Mouse (Mus musculus): ENCODE measurements around the gene Ggn.
A peak's percentile ranks its signal among the peaks of the same experiment; 100 is the strongest.
"Not testable (repeated sequence)": the region's sequence is repeated elsewhere in the genome, so short reads cannot be mapped to it uniquely, and the experiment has no call there.

The Ggn gene

DNA sequence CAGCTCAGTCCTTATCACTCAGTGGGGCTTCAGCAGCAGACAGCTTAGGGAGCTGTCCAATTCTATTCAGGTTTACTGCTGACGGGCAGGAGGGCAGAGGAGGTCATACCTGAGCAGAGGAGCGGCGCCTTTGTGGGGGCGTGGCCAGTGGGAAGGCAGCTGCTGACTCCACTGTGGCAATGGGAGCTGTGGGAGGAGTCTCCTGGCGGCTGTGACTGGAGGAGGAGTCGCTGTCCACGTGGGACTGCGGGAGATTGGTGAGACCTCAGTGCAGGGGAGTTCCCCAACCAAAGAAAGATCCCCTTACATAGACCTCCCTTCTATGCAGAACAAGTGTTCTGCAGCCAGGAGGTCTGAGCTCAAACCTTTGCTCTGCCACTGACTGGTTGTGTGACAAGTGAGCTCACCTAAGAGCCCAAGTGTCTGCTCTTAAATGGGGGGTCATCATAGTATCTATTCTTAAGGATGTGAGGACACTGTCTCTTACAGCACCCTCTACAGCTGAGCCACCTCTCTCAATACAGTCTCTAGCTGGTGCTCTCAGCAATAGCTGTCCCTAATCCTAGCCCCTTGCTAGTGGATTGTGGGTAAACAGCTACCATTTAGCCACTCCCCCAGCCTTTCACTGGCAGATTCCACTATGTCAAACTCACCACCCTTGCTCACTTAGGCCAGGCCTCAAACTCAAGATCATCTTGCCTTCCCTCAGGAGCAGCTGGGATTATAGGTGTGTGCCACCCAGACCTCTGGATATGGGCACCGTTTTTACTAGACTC, 7.1 kb upstream of the Ggn start:
- DNase-seq = no peak

DNA sequence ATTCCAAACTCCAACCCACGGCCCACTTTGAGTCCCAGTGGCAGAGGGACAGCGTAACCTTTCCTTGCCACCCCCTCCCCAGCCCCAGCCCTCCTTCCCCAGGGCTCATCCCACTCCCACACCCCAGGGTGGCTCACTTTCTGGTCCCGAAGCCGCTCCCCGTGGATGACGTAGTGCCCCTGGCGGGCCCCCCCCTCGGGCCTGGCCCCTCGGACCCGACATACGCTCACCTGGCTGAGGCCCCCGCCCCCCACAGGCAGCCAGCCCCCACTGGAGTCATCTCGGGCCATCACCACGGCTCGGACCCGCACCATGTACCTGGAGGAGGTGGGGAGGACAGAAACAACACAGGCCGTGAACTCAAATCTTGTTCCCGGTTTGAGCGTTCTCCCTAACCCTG, 2.4 kb upstream of the Ggn start:
- peak in 1 of 2 experiments; percentile 31 for DNase-seq

DNA sequence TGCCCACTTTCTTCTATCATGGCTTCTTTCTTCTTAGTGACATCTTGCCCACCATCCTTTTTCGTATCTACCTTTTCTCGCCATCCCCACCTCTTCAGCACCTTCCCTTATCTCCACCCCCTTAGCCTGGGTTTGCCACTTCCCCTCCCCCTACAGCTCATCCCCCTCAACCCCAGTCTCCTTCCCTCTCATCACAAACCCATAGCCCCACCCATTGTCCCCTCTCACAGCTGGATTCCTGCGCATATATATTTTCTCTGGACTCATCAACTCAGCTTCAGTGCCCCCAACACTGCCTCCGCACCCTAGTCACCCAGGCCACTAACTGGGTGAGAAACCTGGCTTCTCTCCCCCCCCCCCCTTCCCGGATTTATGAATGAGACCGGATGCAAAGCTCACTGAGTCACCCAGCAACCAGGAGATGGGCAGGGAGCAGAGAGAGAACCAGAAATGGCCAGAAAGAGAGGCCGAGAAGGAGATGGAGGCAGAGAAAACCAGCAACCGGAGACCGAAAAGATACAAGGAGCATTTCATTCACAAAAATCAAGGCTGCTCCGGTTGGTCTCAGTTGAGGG, 1.8 kb upstream of the Ggn start:
- peak; percentile 22 to 32 for DNase-seq

DNA sequence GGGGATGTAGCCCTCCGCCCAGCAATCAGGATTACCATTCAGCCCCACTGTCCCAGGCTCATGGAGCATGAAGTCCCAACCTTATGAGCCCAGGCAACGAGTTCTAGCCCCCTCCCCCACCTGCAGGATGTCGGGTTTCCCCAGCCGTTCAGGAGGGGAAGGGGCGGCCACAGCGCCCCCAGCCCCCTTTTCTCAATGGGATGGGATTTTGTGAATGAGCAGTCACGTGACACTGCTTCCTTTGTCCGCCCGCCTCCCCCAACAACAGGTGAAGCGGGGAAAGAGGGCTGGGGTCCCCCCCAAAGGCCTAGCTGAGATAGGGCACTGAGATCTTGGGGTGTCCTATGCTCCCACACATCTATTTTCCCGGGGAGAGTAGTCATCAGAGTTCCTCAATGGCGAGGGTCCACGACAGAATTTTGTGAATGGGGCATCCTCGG, 1.2 kb upstream of the Ggn start:
- peak; percentile 30 to 46 for DNase-seq

DNA sequence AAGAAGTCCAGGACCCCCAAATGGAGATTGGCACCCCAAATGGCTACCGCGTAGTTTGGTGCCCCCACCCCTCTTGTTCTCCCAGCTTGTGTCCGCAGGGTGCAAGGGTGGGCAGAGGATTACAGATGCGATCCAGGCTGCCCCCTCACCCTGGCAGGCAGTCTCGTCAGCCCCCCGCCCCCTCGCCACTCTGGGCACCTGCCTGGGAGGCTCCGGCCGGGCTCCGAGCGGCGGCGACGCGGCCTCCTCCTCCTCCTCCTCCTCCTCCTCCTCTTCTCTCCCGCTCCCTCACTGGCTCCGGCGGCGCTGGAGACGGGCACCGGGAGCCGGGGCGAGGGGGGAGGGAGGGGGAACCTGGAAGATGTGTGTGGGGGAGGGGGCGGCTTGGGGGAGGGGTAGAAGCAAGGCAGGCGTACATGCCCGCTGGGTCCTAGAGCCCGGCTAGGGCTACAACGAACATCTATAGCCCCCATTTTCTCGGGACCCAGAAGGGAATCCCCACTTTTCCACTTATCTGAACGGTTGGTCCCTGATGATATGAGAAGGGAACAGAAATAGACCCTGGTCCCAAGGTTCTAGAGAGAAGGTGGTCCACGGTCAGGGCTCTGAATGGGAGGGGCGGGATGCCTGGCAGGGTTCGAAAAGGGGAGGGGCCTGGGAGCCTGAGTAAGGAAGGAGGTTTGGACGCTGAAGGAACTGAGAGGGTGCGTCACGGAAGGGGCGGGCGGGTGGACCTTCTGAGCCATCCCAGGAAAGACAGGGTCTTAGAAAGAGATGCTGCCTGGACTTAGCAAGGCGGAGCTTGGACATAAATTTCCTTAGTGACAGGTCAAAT, 562 bp upstream of the Ggn start:
- DNase-seq = peak; percentile 85 to 91

DNA sequence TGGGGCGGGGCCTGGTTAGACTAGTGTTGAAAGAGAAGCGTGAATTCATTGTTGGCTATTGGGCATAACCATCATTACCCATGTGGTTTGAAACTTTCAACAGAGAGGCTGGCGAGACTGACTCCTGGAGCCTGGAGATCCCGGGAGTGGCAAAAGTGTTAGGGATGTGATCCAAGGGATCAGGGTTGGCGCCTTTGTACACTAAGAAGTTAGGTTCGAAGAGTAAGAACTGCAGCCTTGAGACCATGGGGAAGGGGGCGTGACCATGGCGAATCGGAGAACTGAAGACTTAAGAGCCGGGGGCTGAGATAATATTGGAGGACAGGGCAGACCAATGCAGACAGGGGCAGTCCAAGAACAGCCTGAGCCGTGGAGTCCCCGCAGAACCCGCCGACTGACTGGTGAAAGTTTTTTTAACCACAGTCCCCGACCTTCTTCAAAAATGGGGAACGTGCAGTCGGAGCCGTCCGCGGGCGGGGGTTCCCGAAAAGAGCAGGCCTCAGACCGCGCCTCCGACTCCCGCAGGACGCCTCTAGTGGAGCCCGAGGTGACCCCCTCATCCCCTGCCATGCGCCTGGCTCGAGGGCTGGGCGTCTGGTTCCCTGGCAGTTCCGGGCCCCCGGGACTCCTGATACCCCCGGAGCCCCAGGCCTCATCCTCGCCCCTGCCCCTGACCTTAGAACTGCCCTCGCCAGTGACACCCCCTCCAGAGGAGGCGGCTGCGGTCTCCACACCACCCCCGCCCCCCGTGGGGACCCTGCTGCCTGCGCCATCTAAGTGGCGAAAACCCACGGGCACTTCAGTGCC, 948 bp downstream of the Ggn start:
- peak; percentile 26 to 29 for DNase-seq

DNA sequence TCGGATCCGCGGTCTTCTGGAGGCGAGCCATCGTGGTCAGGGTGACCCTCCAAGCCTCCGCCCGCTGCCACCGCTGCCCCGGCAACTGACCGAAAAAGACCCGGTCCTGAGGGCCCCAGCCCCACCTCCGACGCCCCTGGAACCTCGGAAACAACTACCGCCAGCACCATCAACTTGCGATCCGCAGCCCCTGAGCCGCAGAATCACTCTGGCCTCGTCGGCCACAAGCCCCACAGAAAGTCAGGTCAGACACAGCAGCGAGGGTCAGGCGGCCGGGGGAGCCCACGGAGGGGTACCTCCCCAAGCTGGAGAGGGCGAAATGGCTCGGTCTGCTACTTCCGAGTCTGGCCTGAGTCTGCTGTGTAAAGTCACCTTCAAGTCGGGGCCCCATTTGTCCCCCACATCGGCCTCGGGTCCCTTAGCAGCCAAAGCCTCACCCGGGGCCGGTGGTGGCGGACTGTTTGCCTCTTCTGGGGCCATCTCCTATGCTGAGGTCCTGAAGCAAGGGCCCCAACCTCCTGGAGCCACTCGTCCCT, 1.6 kb downstream of the Ggn start:
- DNase-seq = peak in 1 of 2 experiments; percentile 27

DNA sequence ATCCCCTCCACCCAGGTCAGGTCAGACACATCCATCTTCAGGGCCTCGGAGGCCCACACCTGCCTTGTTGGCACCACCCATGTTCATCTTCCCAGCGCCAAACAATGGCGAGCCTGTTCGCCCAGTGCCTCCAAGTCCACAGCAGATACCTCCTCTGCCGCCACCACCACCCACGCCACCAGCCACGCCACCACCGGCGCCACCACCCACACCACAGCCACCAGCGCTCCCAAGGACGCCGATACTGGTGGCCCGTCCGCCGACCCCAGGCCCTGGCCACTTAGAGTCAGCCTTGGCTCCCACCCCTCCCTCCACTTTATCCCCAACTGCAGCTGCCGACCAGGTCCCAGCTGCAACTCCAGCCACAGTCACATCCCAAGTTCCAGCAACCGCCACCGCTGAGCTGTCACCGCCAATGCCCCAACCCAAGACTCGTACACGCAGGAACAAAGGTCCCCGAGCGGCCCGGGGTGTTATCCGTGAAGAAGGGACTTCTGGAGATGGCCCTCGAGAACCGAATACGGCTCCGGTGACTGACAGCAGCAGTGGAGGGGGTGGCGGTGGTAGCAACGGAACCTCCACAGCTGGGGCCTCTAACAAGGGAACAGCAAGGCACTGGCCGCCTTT, 2.5 kb downstream of the Ggn start:
- DNase-seq = no peak

DNA sequence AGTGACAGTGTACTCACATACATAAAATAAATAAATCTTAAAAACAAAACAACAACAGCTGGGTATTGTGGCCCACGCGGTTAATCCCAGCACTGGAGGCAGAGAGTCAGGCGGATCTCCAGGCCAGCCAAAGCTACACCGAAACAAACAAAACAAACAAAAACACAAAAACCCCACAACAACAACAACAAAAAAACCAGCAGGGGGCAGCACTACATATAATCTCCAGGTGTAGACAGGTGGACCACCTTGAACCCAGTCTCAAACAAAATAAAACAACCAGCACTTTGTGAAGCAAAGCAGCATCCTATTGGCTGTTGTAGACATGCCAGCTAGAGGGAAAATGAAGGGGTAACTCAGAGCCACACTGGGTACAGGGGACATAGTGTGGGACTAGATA, 8.1 kb downstream of the Ggn start:
- DNase-seq = peak in 1 of 2 experiments; percentile 31

DNA sequence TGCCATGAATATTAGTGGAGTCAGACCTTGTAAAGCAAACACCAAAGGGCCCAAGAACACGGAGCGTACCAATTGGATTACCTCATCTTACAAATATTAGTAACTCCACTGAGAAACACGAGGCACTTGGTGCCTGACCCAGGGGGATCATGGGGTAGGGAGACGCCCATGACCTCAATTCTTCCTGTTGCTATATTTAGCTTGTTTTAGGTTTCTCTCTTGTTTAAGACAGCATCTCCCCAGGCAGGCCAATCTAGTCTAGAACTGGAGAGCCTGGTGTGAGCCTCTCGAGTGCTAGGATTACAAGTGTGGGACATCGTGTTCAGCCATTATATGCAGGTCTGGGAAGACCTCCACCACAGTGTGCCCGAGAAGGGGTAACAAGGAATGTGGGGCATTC, 9.3 kb downstream of the Ggn start:
- no peak for DNase-seq

DNA sequence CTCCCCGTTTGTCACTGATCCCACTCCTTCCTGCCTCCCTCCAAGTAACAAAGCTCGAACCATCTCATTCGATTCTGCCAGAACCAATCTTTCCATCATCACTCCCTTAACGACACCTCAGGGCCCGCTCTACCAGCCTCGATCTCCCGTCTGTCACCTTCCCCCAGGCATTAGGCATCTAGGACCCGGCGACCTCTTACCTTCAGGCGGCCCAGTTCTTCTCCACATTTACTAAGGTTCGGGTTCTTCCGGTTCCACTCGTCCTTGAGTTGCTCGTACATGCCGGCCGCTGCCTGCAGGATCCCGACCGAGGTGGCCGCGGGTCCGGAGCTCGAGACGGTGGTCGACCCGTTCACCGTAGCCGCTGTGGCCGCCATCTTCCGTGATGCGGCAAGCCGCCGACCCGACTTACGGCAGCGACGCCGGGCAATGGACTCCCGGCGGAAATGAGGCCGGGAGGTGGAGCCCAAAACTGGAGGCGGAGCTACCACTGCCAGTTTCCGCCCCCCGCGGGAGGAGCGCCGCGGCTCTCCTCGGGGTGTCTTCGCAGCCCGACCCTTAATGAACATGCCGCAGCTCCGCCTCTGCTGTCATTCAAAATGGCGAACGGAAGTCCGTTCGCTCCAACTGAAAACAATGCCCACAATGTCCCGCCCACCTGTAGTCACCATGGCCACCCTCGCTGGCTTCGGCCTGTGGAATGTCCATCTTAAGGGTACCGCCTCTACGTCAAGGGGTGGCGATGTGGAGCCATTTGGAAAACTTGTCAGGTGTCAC, 10.3 kb downstream of the Ggn start, which contains the start of gene Psmd8:
Gene Psmd8, minus strand, starts transcription at position 625 of the 777 bp plus-strand sequence.
- peak; percentile 96 to 98 for DNase-seq

DNA sequence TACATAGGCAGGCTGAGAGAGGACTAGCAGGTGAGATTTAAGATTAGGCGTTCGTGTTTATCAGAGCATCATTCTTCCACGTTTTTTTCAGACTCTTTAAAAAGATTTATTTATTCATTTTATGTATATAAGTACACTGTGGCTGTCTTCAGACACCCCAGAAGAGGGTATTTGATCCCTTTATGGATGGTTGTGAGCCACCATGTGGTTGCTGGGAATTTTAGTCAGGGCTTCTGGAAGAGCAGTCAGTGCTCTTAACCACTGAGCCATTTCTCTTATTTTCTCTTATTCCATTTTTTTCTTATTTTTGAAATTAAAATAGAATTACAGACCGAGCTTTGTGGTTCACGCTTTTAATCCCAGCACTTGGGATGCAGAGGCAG, 10.8 kb downstream of the Ggn start:
- no peak for DNase-seq

DNA sequence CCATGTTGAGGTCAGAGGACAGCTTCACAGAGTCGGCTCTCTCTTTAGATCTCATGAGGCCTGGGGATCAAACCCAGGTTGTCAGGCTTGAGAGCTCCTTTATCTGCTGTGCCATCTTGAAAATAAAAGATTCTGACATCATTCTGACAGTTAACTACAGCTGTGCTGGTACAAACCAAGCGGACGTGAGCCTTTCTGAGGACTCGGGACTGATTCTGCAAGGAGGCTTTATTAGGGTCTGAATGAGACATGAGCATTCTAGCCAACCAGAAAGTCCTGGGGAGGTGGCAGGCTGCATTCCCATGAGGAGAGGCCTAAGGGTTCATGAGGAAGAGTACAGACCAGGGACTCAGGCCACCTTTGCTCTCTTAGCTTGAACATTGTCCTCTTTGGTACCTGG, 11.3 kb downstream of the Ggn start:
- DNase-seq = not testable (repeated sequence)

DNA sequence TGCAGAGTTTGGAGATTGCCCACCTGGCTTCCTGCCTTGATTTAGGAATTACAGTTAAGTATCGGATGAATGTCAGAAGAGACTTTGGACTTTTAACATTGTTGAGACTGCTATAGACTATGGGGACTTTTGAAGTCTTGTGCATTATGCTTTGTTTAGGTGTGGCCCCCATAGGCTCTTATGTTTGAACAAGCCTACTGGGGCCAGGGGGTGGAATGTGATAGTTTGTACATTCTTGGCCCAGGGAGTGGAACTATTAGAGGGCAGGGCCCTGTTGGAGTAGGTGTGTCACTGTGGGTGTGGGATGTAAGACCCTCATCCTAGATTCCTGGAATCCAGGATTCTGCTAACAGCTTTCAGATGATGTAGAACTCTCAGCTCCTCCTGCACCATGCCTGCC, 24.2 kb downstream of the Ggn start:
- not testable (repeated sequence) for DNase-seq

DNA sequence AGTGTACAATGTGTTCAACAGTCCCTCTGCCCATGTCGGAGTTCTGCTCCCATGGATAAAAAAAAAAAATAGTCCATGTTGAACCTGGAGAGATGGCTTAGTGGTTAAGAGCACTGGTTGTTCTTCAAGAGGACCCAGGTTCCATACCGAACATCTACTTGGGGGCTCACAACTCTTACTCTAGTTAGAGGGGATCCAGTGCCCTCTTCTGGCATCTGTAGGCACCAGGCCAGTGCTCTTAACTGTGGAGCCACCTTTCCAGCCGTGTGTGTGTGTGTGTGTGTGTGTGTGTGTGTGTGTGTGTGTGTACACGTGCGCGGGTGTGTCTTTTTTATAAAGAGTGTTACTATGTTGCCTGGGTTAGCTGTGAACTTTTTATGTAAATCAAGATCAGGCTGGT, 32.6 kb downstream of the Ggn start:
- DNase-seq = no peak

DNA sequence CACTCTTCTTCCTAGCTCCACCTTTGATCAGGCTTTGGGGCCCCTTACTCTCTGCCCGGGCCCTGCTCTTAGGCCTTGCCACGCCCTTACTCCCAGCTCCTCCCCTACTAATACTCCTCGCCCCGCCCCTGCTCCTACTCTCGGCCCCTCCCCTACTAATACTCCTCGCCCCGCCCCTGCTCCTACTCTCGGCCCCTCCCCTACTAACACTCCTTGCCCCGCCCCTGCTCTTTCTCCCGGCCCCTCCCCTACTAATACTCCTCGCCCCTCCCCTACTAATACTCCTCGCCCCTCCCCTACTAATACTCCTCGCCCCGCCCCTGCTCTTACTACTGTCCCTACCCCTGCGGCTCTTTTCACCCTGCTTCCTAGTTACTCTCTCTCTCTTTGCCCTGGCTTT, 41.0 kb downstream of the Ggn start:
- DNase-seq = not testable (repeated sequence)

DNA sequence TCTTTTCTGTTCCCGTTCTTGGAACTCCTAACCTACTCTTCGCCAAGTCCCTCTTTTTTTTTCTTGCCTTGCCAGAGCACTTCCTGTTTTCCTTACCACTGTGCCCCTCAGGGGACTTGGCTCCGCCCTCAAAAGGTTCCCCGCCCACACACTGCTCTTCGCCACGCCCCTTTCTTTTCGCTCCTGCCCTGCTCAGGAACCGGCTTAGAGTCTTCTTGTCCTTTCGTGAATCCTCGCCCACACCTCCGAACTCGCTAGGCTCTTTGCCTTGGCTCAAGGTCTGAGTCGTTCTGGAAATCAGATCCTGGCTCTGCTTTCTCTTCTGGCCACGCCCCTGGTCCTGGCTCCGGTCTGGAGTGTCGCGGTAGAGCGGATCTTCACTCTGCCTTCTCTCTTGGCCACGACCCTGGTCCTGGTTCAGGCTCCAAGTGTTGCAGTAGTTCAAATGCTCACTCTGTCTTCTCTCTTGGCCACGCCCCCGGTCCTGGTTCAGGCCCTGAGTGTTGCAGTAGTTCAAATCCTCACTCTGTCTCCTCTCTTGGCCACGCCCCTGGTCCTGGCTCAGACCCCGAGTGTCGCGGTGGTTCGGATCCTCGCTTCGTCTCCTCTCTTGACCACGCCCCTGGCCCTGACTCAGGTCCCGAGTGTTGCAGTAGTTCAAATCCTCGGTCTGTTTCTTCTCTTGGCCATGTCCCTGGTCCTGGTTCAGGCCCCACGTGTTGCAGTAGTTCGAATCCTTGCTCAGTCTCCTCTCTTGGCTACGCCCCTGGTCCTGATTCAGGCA, 41.6 kb downstream of the Ggn start:
- DNase-seq = peak; percentile 30 to 47

DNA sequence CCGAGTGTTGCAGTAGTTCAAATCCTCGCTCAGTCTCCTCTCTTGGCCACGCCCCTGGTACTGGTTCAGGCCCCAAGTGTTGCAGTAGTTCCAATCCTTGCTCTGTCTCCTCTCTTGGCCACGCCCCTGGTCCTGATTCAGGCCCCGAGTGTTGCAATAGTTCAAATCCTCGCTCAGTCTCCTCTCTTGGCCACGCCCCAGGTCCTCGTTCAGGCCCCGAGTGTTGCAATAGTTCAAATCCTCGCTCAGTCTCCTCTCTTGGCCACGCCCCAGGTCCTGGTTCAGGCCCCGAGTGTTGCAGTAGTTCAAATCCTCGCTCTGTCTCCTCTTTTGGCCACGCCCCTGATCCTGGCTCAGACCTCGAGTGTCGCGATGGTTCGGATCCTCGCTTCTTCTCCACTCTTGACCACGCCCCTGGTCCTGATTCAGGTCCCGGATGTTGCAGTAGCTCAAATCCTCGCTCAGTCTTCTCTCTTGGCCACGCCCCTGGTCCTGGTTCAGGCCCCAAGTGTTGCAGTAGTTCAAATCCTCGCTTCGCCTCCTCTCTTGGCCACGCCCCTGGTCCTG, 42.3 kb downstream of the Ggn start:
- no peak for DNase-seq

DNA sequence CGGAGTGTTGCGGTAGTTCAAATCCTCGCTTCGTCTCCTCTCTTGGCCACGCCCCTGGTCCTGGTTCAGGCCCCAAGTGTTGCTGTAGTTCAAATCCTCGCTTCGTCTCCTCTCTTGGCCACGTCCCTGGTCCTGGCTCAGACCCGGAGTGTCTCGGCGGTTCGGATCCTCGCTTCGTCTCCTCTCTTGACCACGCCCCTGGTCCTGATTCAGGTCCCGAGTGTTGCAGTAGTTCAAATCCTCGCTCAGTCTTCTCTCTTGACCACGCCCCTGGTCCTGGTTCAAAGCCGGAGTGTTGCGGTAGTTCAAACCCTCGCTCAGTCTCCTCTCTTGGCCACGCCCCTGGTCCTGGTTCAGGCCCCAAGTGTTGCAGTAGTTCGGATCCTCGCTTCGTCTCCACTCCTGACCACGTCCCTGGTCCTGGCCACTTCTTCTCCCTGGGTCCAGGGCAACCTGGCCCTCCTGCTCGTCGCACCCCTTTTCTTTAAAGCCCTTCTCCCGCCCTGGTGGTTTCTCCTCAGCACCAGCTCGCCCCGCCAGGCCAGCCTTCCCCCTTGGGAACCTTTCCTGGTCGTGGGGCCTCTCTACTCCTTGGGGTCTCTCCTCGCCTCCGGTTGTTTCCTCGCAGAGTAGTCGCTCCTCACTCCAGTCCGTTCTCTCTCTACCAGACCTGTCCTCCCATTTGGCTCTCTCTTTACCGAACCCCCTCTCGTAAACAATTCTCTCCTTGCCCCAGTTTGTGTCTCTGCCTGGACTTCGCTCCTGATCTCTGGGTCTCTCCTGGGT, 43.0 kb downstream of the Ggn start:
- DNase-seq = not testable (repeated sequence)

Measured in cerebellum, adult 18-20 months (tissue).